Mouse (Mus musculus) heart, adult 18-20 months (tissue): ENCODE measurements around the gene Rpl29. TPM values are rescaled to one million over a fixed set of nuclear protein-coding genes. Genes with fewer than 3 reads are reported as not detected.

Source experiments
- DNase-seq, 2 experiments: peaks; one replicate each; pipeline ENCODE4 v3.0.0; 2021 to 2022; ENCODE audit warnings: mixed read lengths in 1 of 2
- long read RNA-seq, 2 experiments: library from polyadenylated mRNA; stranded (forward); transcript quantifications; one replicate each; pipeline ENCODE4 v2.0.0; 2021
- total RNA-seq, 2 experiments: library from RNA; stranded (reverse); gene quantifications; 2 replicates each; pipeline ENCODE4 v1.2.3; 2021

Gene Rpl29
- 100 to 1,000 TPM; 272 to 273 TPM for total RNA-seq
- long read RNA-seq, experiment 1, transcript Rpl29-203 (4 exons, 733 nt) = major isoform, 56 of 76 reads
- long read RNA-seq, experiment 1, transcript Rpl29-201 (4 exons, 710 nt) = minor isoform, 17 of 76 reads
- long read RNA-seq, experiment 1, partial matches to known transcripts = 2 of 76 reads
- long read RNA-seq, experiment 1, other reads (novel, unspliced or antisense) = 1 of 76 reads
- long read RNA-seq, experiment 2, transcript Rpl29-201 (4 exons, 710 nt) = minor isoform, 9 of 58 reads
- long read RNA-seq, experiment 2, transcript Rpl29-203 (4 exons, 733 nt) = major isoform, 41 of 58 reads
- long read RNA-seq, experiment 2, partial matches to known transcripts = 5 of 58 reads
- long read RNA-seq, experiment 2, other reads (novel, unspliced or antisense) = 0 of 58 reads

GRCm38 (mm10) chr9:106429221-106430014 is at the start of gene Rpl29:
Gene Rpl29 (plus strand): TSS chr9:106429454.
- peak; percentile 96 to 99 for DNase-seq

- DNase-seq = peak; percentile 72 to 81
These were observed 42.9 kb upstream of the Rpl29 start for GRCm38 (mm10) chr9:106386181-106386864.

GRCm38 (mm10) chr9:106392828-106393527 is 36.3 kb upstream of the Rpl29 start:
- no peak for DNase-seq

GRCm38 (mm10) chr9:106393548-106393947 is 35.7 kb upstream of the Rpl29 start:
- no peak for DNase-seq

- DNase-seq = no peak
These were observed 34.3 kb upstream of the Rpl29 start for GRCm38 (mm10) chr9:106394649-106395602.

- DNase-seq = peak in 1 of 2 experiments; percentile 57
These were observed 31.5 kb upstream of the Rpl29 start for GRCm38 (mm10) chr9:106397733-106398132.

- no peak for DNase-seq
These were observed 30.5 kb upstream of the Rpl29 start for GRCm38 (mm10) chr9:106398667-106399311.

- DNase-seq = no peak
These were observed 29.4 kb upstream of the Rpl29 start for GRCm38 (mm10) chr9:106399808-106400207.

- DNase-seq = no peak
These were observed 27.1 kb upstream of the Rpl29 start for GRCm38 (mm10) chr9:106402149-106402548.

- no peak for DNase-seq
These were observed 26.5 kb upstream of the Rpl29 start for GRCm38 (mm10) chr9:106402607-106403375.

GRCm38 (mm10) chr9:106405275-106405674 is 24.0 kb upstream of the Rpl29 start:
- DNase-seq = peak; percentile 80 to 86

- DNase-seq = peak; percentile 80 to 89
These were observed 22.7 kb upstream of the Rpl29 start for GRCm38 (mm10) chr9:106406443-106407078.

- DNase-seq = no peak
These were observed 20.2 kb upstream of the Rpl29 start for GRCm38 (mm10) chr9:106409096-106409495.

- no peak for DNase-seq
These were observed 19.1 kb upstream of the Rpl29 start for GRCm38 (mm10) chr9:106410086-106410650.

- DNase-seq = no peak
These were observed 18.1 kb upstream of the Rpl29 start for GRCm38 (mm10) chr9:106411091-106411594.

- no peak for DNase-seq
These were observed 17.5 kb upstream of the Rpl29 start for GRCm38 (mm10) chr9:106411729-106412128.

- DNase-seq = no peak
These were observed 17.0 kb upstream of the Rpl29 start for GRCm38 (mm10) chr9:106412210-106412609.

- no peak for DNase-seq
These were observed 15.6 kb upstream of the Rpl29 start for GRCm38 (mm10) chr9:106413606-106414005.
